ENCODE assay signal across 8 mouse cellular contexts in the genomic region with DNA sequence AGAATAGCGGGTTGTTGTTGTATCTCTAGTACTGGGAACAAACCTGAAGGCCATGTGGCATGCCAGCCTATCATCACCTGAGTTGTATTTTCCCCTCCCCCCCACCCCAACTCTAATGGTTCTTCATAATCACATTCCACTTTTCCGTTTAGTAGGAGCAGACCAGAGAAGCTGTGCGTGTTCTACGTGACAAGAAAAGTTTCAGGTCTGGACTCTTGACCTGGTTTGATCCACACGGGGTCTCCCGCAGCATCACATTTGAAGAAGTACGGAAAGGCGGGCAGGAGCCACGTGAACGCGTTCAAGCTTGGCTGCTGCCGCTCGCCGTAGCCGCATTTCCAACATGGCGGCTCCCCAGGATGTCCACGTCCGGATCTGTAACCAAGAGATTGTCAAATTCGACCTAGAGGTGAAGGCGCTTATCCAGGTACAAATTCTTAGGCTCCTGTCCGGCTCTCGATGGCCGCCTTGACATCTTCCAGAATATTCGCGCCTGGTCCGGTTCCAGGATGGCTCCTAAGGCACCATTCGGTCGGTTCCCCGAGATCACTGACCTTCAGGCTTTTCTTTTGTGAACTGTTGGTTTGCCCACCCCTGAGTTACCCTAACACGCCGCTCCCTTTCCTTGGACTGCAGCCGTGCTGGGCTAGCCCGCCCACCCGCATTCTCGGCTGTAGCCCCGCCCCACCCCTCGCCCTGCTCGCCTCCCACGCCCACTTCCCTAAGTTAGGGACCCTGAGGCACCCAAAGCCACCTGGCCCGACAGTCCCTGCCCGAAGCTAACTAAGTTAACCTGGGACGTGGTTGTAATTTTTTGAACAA. TPM values are rescaled to one million over a fixed set of nuclear protein-coding genes. Genes with fewer than 3 reads are reported as not detected.
DNase-seq lines count a peak whose midpoint lies in the region; ATAC-seq lines count a peak whose summit lies in the region.

Bnip1 (plus strand) TSS at position 317 of the 822 bp plus-strand sequence.

- peak within 1 kb of the TSS; percentile 68 for H3K9ac ChIP-seq in embryonic facial prominence, embryonic 15.5 days
- H3K9ac ChIP-seq in kidney, embryonic 15.5 days = peak within 1 kb of the TSS; percentile 72

- no peaks in the 10 kb centered on the region for H3K9me3 ChIP-seq in embryonic facial prominence, embryonic 15.5 days (replicated peaks)
- H3K9me3 ChIP-seq in heart, embryonic 10.5 days = no peaks in the 10 kb centered on the region
- H3K9me3 ChIP-seq in kidney, embryonic 15.5 days (replicated peaks) = no peaks in the 10 kb centered on the region

- DNase-seq in 416B (ENCODE audit: low read depth) (peak; percentile 88), liver (peak; percentile 80)
- peak; percentile 82 to 88 for DNase-seq in adrenal gland, postnatal 36 days
- DNase-seq in heart, embryonic 10.5 days (ENCODE audit: low spot score) = peak; percentile 93
- peak; percentile 78 to 91 for DNase-seq in spleen, postnatal 4 days (ENCODE audit: low spot score in 2 of 2)

- no peaks in the 10 kb centered on the region for H3K27me3 ChIP-seq in embryonic facial prominence, embryonic 15.5 days
- H3K27me3 ChIP-seq in heart, embryonic 10.5 days (ENCODE audit: insufficient read depth, poor library complexity, severe bottlenecking) = no peaks in the 10 kb centered on the region
- H3K27me3 ChIP-seq in kidney, embryonic 15.5 days = no peaks in the 10 kb centered on the region

- WGBS in embryonic facial prominence, embryonic 15.5 days = under 1% methylated on average over 42 of the region's 42 CpGs
- under 1% methylated on average over 42 of the region's 42 CpGs for WGBS in heart, embryonic 10.5 days
- under 1% methylated on average over 40 of the region's 42 CpGs for WGBS in kidney, embryonic 15.5 days

- peak; percentile 79; the same call in 1 of the 2 replicates for ATAC-seq in embryonic facial prominence, embryonic 15.5 days (ENCODE audit: insufficient number of reproducible peaks, low FRiP score, low TSS enrichment, low read depth)
- ATAC-seq in kidney, embryonic 15.5 days (replicated peaks; ENCODE audit: low FRiP score) = peak; percentile 89
- ATAC-seq in monocyte, adult 5-6 weeks (replicated peaks; ENCODE audit: insufficient number of reproducible peaks, low FRiP score, low TSS enrichment, poor library complexity, severe bottlenecking) = peak; percentile 89

- H3K4me2 ChIP-seq in embryonic facial prominence, embryonic 15.5 days (replicated peaks) = peak within 1 kb of the TSS; percentile 76
- peak within 1 kb of the TSS; percentile 81 for H3K4me2 ChIP-seq in kidney, embryonic 15.5 days

- peak within 1 kb of the TSS; percentile 91 for H3K27ac ChIP-seq in embryonic facial prominence, embryonic 15.5 days (replicated peaks)
- H3K27ac ChIP-seq in heart, embryonic 10.5 days = peak within 1 kb of the TSS; percentile 96
- peak within 1 kb of the TSS; percentile 98 for H3K27ac ChIP-seq in kidney, embryonic 15.5 days

- peaks cover 7% of the 10 kb centered on the region for H3K4me1 ChIP-seq in embryonic facial prominence, embryonic 15.5 days
- H3K4me1 ChIP-seq in heart, embryonic 10.5 days = peaks cover 14% of the 10 kb centered on the region
- H3K4me1 ChIP-seq in kidney, embryonic 15.5 days = peaks cover 7% of the 10 kb centered on the region

- H3K4me3 ChIP-seq in embryonic facial prominence, embryonic 15.5 days (replicated peaks) = peak within 1 kb of the TSS; percentile 75
- H3K4me3 ChIP-seq in heart, embryonic 10.5 days = peak within 1 kb of the TSS; percentile 77
- H3K4me3 ChIP-seq in kidney, embryonic 15.5 days (replicated peaks) = peak within 1 kb of the TSS; percentile 79

- peaks cover 27% of the 10 kb centered on the region for H3K36me3 ChIP-seq in embryonic facial prominence, embryonic 15.5 days
- H3K36me3 ChIP-seq in heart, embryonic 10.5 days = peaks cover 29% of the 10 kb centered on the region
- peaks cover 27% of the 10 kb centered on the region for H3K36me3 ChIP-seq in kidney, embryonic 15.5 days

RNA-seq across cellular contexts. Expression of gene Bnip1, which starts in this region (rescaled TPM):
- 10 to 100 TPM; 24.7 to 27.2 TPM for total RNA-seq in adrenal gland, postnatal 36 days (2021)
- polyA plus RNA-seq in embryonic facial prominence, embryonic 15.5 days (2015; fragmentation: Nextera tagmentation; extraction: Ambion mirVana) = 47.8 and 49.6 TPM in 2 replicates
- 51.1 and 51.6 TPM in 2 replicates for polyA plus RNA-seq in heart, embryonic 10.5 days (2016; fragmentation: Nextera tagmentation; extraction: Ambion mirVana)
- 51.3 and 52.3 TPM in 2 replicates for polyA plus RNA-seq in kidney, embryonic 15.5 days (2015; fragmentation: Nextera tagmentation; extraction: Ambion mirVana)
- 14.3 to 19.8 TPM (median 16.1 TPM) in 3 replicates for total RNA-seq in monocyte, adult 5-6 weeks (2017)

Comparison
In these comparisons a context has a peak if more than half of its experiments do, and no peak if none do; other contexts are left out.
1. Peak in every context shown above with its lines: DNase-seq, ATAC-seq, H3K4me3 ChIP-seq and H3K27ac ChIP-seq.